Mouse (Mus musculus) cerebellum, adult 2 months (tissue): ENCODE results near the gene Chil1.

ENCODE experiments used
- CTCF ChIP-seq: fragments of 200-500 bp; IDR thresholded peaks from 2 replicates; pipeline ENCODE4 v1.5.1; 2011; ENCODE audit warnings: low read depth, mild to moderate bottlenecking, control low read depth, low read length, moderate library complexity, borderline replicate concordance; ENCODE audit not compliant: insufficient read depth
- POLR2A ChIP-seq: fragments of 200-500 bp; IDR thresholded peaks from 2 replicates; pipeline ENCODE4 v1.6.1; 2011; ENCODE audit warnings: low read length, control low read depth, borderline replicate concordance; ENCODE audit not compliant: insufficient read depth

DNA sequence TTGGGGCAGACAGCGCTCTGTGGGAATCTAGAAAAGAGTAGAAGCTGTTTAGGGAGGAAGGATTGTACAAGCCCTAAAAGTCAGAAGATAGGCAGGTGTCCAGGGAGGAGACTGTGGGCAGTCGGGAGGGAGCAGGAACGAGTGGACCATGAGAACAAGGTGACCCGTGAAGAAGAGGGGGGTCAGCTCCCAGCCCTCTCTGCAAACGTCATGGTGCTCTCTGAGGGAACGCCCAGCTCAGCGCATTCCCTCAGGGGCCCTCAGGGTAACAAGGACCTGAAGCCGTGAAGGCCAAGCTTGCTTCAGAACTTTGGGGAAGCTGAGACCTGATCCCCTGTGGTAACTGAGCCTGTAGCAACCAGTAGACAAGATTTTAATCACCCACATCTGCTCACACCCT, 31.9 kb upstream of the Chil1 start:
- TF ChIP-seq POLR2A (no peak), CTCF (no peak)
